Mouse (Mus musculus) spleen, adult 2 months (tissue): Measurements from ENCODE around the gene Akap8l. TPM values are rescaled to one million over a fixed set of nuclear protein-coding genes. Genes with fewer than 3 reads are reported as not detected.

ENCODE experiments used
- DNase-seq, 2 experiments: peaks; one replicate each; pipeline versions ENCODE4 v3.0.0 to v3.0.0-alpha.2; 2012 to 2021; ENCODE audit warnings: low spot score in 2 of 2, low read depth in 1 of 2
- H3K27ac ChIP-seq: fragments of 200-500 bp; 2 replicates; pipeline ENCODE4 v1.5.1; 2012; ENCODE audit warnings: low read length, inconsistent platforms; ENCODE audit not compliant: insufficient read depth
- H3K27me3 ChIP-seq: fragments of 200-500 bp; 2 replicates; pipeline ENCODE4 v1.6.1; 2012; ENCODE audit warnings: mild to moderate bottlenecking, moderate library complexity, low read length, inconsistent platforms; ENCODE audit not compliant: control insufficient read depth, insufficient read depth
- H3K36me3 ChIP-seq: fragments of 200-500 bp; 2 replicates; pipeline ENCODE4 v1.6.1; 2012; ENCODE audit warnings: mild to moderate bottlenecking, low read length, inconsistent platforms; ENCODE audit not compliant: control insufficient read depth, insufficient read depth
- H3K4me1 ChIP-seq: fragments of 200-500 bp; 2 replicates; pipeline ENCODE4 v1.6.1; 2011; ENCODE audit warnings: inconsistent platforms; ENCODE audit not compliant: control insufficient read depth, insufficient read depth, insufficient read length
- H3K4me3 ChIP-seq: fragments of 200-500 bp; 2 replicates; pipeline ENCODE4 v1.5.1; 2011; ENCODE audit warnings: mild to moderate bottlenecking, inconsistent platforms; ENCODE audit not compliant: insufficient read depth, insufficient read length; ENCODE audit errors: extremely low read depth
- CTCF ChIP-seq: fragments of 200-500 bp; IDR thresholded peaks from 2 replicates; pipeline ENCODE4 v1.5.1; 2011; ENCODE audit warnings: mild to moderate bottlenecking, inconsistent platforms; ENCODE audit not compliant: insufficient read depth, insufficient read length, insufficient replicate concordance; ENCODE audit errors: extremely low read depth
- POLR2A ChIP-seq: fragments of 200-500 bp; IDR thresholded peaks from 2 replicates; pipeline ENCODE4 v1.6.1; 2011; ENCODE audit warnings: low read depth, low read length, inconsistent platforms
- WGBS: fragments of 180-500 bp; shearing (Covaris S2); methylation state at CpG from one replicate; pipeline ENCODE4 v1.1.7; 2018; 5-methylcytosine and 5-hydroxymethylcytosine counted together
- polyA plus RNA-seq: library from polyadenylated mRNA; depleted of rRNA; stranded (reverse); fragments of >200 nt; gene quantifications from 2 replicates; pipeline ENCODE4 v1.2.3, GENCODE M21; 2012

Akap8l gene
- polyA plus RNA-seq, 1 experiment = 136 TPM

DNA sequence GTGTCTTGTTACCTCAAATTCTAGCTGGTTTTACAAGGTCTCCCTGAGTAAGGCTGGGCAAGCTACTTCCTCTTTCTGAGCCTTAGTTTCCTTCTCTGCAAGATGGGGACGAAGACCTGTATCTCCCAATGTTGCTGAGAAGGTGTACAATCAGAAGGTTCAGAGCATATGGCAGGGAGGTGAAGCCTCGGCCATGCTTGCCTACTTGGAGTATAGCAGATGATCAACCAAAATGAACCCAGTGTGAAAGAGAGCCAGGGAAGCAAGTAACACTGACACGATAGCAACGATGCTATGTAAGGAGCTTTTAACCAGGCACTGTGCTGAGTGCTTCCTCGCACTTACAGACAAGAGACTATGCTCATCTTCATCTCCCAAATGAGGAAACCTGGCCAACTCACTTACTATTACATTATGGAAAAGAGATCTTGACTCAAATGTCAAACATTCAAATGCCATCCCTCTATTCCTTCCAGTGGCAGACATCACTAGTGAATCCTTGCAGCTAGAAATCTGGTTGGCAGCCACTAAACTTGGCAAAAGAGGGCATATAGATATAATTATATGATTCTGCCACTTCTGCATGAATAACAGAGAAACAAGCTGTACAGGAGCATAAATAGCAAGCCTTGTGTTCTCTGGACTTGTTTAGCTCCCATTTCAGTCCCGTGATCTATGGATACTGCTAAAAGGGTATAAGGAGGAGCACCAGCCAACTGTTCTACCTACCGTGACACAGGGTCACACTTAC is 8.0 kb upstream of the Akap8l start:
- peaks cover 50% of the 10 kb centered on the region for H3K36me3 ChIP-seq
- TF ChIP-seq POLR2A (no peak), CTCF (no peak)
- H3K4me1 ChIP-seq = peaks cover 2% of the 10 kb centered on the region; the same call in 1 of the 2 replicates
- no peak overlapping the region for H3K27ac ChIP-seq
- H3K4me3 ChIP-seq = no peak overlapping the region
- no peaks in the 10 kb centered on the region for H3K27me3 ChIP-seq
- no peak for DNase-seq
- WGBS = 94% methylated on average over 7 of the region's 7 CpGs

DNA sequence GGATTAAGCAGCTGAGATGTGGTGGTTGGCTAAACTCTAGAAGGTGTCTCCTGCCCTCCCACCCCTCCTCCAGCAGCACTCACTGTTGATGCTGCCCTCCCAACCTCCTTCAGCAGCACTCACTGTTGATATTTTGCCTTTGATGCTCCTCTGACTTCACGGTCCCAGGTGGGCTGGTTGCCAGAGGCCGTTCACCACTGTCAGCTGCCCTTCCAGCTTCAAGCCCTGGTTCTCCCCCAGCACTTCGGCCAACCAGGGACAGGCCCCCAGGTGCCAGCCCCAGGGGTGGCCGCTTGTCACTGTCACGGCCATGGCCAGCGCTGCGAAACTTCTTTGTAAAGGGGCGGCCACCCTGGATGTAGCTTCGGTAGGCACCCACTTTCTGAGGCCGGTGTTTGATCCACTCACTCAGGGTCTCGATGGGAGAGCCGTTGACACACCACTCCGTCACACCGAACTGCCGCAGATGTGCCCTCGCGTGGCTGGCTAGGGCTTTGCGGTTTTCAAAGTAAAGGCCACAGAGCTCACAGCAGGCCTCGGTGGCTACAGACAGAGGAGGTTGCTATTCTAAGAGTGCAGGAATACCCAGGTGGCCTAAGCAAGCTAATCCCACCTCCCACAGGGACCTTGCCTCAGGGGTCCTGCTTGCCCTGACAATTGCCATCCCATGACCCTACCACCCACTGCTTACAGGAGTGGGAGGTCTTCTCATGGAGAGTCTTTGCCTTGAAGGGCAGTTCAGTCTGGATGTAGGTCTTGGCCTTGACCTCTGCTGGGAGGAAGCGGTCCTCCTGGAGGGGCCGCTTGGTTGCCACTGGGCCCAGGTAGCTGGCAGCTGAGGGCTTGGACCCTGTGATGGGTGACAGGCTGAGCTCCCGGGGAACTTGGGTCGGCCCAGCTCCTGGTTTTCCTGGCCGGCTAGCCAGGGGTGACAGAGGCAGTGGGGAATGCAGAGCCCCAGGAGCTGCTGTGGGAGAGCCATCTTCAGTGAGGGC is 6.7 kb upstream of the Akap8l start:
- no peaks in the 10 kb centered on the region for H3K4me1 ChIP-seq
- H3K4me3 ChIP-seq = no peak overlapping the region
- peaks cover 50% of the 10 kb centered on the region for H3K36me3 ChIP-seq
- 95% methylated on average over 24 of the region's 24 CpGs for WGBS
- H3K27ac ChIP-seq = no peak overlapping the region
- no peak for DNase-seq
- TF ChIP-seq POLR2A = no peak
- TF ChIP-seq CTCF = no peak
- H3K27me3 ChIP-seq = no peaks in the 10 kb centered on the region

DNA sequence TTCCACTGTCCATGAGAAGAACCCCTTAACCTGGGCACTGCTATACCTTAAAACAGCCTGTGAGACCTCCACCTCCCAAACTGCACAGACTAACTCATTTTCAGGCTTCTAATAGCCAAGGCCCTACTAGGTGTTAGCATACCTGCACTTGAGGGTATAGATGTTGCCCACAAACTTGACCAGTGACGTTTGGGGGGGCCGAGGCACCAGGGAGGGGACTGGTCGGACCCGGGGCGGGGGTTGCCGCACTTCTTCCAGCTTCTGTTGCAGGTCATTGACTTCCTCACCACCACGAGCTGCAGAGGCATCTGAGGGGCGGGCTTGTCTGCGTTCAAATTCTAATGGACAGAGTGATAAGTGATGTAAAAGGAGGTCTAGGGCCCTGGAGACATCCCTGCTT is 5.9 kb upstream of the Akap8l start:
- H3K27ac ChIP-seq = no peak overlapping the region
- H3K27me3 ChIP-seq = no peaks in the 10 kb centered on the region
- 91% methylated on average over 9 of the region's 9 CpGs for WGBS
- peaks cover 47% of the 10 kb centered on the region for H3K36me3 ChIP-seq
- DNase-seq = no peak
- no peak overlapping the region for H3K4me3 ChIP-seq
- TF ChIP-seq POLR2A (no peak), CTCF (no peak)
- no peaks in the 10 kb centered on the region for H3K4me1 ChIP-seq

GRCm38 (mm10) chr17:32355031-32355430 is 4.6 kb upstream of the Akap8l start:
- H3K27me3 ChIP-seq = no peaks in the 10 kb centered on the region
- TF ChIP-seq POLR2A = no peak
- TF ChIP-seq CTCF = no peak
- peaks cover 41% of the 10 kb centered on the region for H3K36me3 ChIP-seq
- no peak overlapping the region for H3K27ac ChIP-seq
- no peaks in the 10 kb centered on the region for H3K4me1 ChIP-seq
- no peak overlapping the region for H3K4me3 ChIP-seq
- no peak for DNase-seq
- 97% methylated on average over 6 of the region's 6 CpGs for WGBS

- TF ChIP-seq CTCF (no peak), POLR2A (no peak)
- DNase-seq = no peak
- Histone ChIP-seq H3K4me1 (peaks cover 3% of the 10 kb centered on the region; the same call in 1 of the 2 replicates), H3K4me3 (no peak overlapping the region), H3K27me3 (no peaks in the 10 kb centered on the region), H3K36me3 (peaks cover 33% of the 10 kb centered on the region), H3K27ac (no peak overlapping the region)
- WGBS = 89% methylated on average over 5 of the region's 5 CpGs
Observed at GRCm38 (mm10) chr17:32354211-32354610, 3.8 kb upstream of the Akap8l start.

DNA sequence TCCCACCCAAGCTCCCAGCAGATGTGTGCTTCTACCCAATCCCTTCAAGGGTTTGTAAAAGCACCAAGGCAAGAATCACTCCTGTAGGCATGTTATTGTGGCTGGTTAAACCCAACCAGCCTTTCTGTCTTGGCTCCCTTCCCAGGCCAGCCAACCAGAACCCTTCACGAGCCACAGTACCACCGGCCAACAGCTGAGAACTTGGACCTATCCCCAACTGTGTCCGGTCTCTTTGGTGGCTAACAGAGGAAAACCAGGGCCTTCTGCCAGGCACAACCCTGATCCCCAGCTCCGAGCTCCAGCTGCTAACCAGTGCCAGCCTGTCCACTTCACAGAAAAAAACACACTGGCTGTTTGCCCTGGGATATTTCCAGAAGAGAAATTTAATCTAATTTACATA is 3.3 kb upstream of the Akap8l start:
- Histone ChIP-seq H3K4me1 (peaks cover 5% of the 10 kb centered on the region; the same call in 1 of the 2 replicates), H3K27ac (no peak overlapping the region), H3K36me3 (peaks cover 29% of the 10 kb centered on the region), H3K27me3 (no peaks in the 10 kb centered on the region), H3K4me3 (no peak overlapping the region)
- TF ChIP-seq POLR2A = no peak
- WGBS = 77% methylated on average over 4 of the region's 4 CpGs
- no peak for DNase-seq

DNA sequence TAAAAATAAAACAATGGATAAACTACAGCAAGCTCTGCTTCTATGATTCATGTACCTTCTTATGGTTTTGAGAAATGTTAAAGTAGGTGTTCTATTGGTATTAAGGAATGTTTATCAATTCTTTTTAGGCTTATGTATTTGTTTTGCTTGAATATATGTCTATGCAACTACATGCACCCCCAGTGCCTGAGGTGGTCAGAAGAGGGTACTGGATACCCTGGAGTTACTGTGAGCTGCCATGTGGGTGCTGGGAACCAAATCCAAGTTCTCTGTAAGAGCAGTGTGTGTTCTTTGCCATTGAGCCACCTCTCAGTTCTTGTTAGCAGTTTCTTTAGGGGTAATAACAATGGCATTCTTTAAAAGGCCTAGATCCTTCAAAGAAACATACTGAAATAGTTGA is 1.3 kb upstream of the Akap8l start:
- Histone ChIP-seq H3K27ac (no peak overlapping the region), H3K36me3 (peaks cover 18% of the 10 kb centered on the region), H3K4me1 (peaks cover 5% of the 10 kb centered on the region; the same call in 1 of the 2 replicates), H3K4me3 (no peak overlapping the region), H3K27me3 (no peaks in the 10 kb centered on the region)
- DNase-seq = no peak
- TF ChIP-seq CTCF (no peak), POLR2A (no peak)
